Mouse (Mus musculus) intestine, embryonic 16.5 days (tissue): ENCODE data around the gene 2310034G01Rik. TPM values are rescaled to one million over a fixed set of nuclear protein-coding genes. Genes with fewer than 3 reads are reported as not detected.

Source experiments
- ATAC-seq: fragments of 200-750 bp; cut with Nextera tagmentation; 2 replicates; pipeline ENCODE4 v1.8.0; 2017; ENCODE audit warnings: moderate TSS enrichment, moderate library complexity
- H3K27ac ChIP-seq: fragments of 300-500 bp; sonication (generic); 2 replicates; pipeline ENCODE4 v1.5.1; 2014; ENCODE audit warnings: mild to moderate bottlenecking, low read length
- H3K27me3 ChIP-seq: fragments of 300-500 bp; sonication (generic); replicated peaks from 2 replicates; pipeline ENCODE4 v1.6.1; 2014; ENCODE audit warnings: low read length, control low read depth, mixed read lengths; ENCODE audit not compliant: control insufficient read depth, insufficient read depth
- H3K36me3 ChIP-seq: fragments of 300-500 bp; sonication (generic); 2 replicates; pipeline ENCODE4 v1.6.1; 2014; ENCODE audit warnings: low read length, control low read depth; ENCODE audit not compliant: control insufficient read depth, insufficient read depth
- H3K4me1 ChIP-seq: fragments of 300-500 bp; sonication (generic); 2 replicates; pipeline ENCODE4 v1.6.1; 2014; ENCODE audit warnings: low read length, control low read depth, mixed read lengths; ENCODE audit not compliant: control insufficient read depth, insufficient read depth
- H3K4me2 ChIP-seq: fragments of 300-500 bp; sonication (generic); 2 replicates; pipeline ENCODE4 v1.6.1; 2014; ENCODE audit warnings: low read depth, low read length, control low read depth
- H3K4me3 ChIP-seq: fragments of 300-500 bp; sonication (generic); 2 replicates; pipeline ENCODE4 v1.5.1; 2014; ENCODE audit warnings: mild to moderate bottlenecking, low read length
- H3K9ac ChIP-seq: fragments of 300-500 bp; sonication (generic); 2 replicates; pipeline ENCODE4 v1.6.1; 2014; ENCODE audit warnings: low read depth, low read length
- H3K9me3 ChIP-seq: fragments of 300-500 bp; sonication (generic); 2 replicates; pipeline ENCODE4 v1.6.1; 2016; ENCODE audit warnings: low read length, control low read depth; ENCODE audit not compliant: control insufficient read depth
- WGBS: fragments of 180-500 bp; shearing (Covaris S2); extraction: QIAGEN DNeasy Blood & Tissue Kit; methylation state at CpG from one replicate; pipeline ENCODE4 v1.1.7; 2014; 5-methylcytosine and 5-hydroxymethylcytosine counted together
- polyA plus RNA-seq: library from polyadenylated mRNA; unstranded; fragments of >200 nt; fragmentation: Nextera tagmentation; extraction: Ambion mirVana; gene quantifications from 2 replicates; pipeline ENCODE4 v1.2.1, GENCODE M21; 2015

2310034G01Rik gene
- polyA plus RNA-seq, 1 experiment from 2014 or later = 1.5 TPM

GRCm38 (mm10) chr19:46347146-46347545 is 3.0 kb downstream of the 2310034G01Rik start:
- ATAC-seq = no peak
- no peaks in the 10 kb centered on the region for H3K9me3 ChIP-seq
- no peaks in the 10 kb centered on the region for H3K27me3 ChIP-seq
- 96% methylated on average over 1 of the region's 1 CpGs for WGBS
- no peak overlapping the region for H3K9ac ChIP-seq
- no peak overlapping the region for H3K27ac ChIP-seq
- H3K4me3 ChIP-seq = no peak overlapping the region
- no peaks in the 10 kb centered on the region for H3K36me3 ChIP-seq
- peaks cover 15% of the 10 kb centered on the region for H3K4me1 ChIP-seq
- no peak overlapping the region for H3K4me2 ChIP-seq

- Histone ChIP-seq H3K9me3 (no peaks in the 10 kb centered on the region), H3K4me2 (no peak overlapping the region), H3K9ac (no peak overlapping the region), H3K36me3 (no peaks in the 10 kb centered on the region), H3K4me3 (no peak overlapping the region), H3K27ac (no peak overlapping the region; the same call in 1 of the 2 replicates), H3K27me3 (peaks cover 3% of the 10 kb centered on the region; the same call in 1 of the 2 replicates), H3K4me1 (peaks cover 12% of the 10 kb centered on the region)
- WGBS = 19% methylated on average over 7 of the region's 7 CpGs
- ATAC-seq = no peak
Measured at GRCm38 (mm10) chr19:46344710-46345419, 5.2 kb downstream of the 2310034G01Rik start.

GRCm38 (mm10) chr19:46339287-46339971 is 10.7 kb downstream of the 2310034G01Rik start:
- peak overlapping the region; percentile 51; the same call in 1 of the 2 replicates for H3K4me2 ChIP-seq
- no peak; the same call in 1 of the 2 replicates for ATAC-seq

GRCm38 (mm10) chr19:46338942-46339286 is 11.2 kb downstream of the 2310034G01Rik start:
- peak; percentile 9 for ATAC-seq
- Histone ChIP-seq H3K4me1 (peaks cover 16% of the 10 kb centered on the region), H3K4me2 (peak overlapping the region; percentile 51), H3K27ac (peak overlapping the region; percentile 39), H3K9me3 (no peaks in the 10 kb centered on the region), H3K36me3 (no peaks in the 10 kb centered on the region), H3K27me3 (peaks cover 3% of the 10 kb centered on the region; the same call in 1 of the 2 replicates), H3K4me3 (peak overlapping the region; percentile 85), H3K9ac (peak overlapping the region; percentile 62)
- 50% methylated on average over 6 of the region's 6 CpGs for WGBS

More at GRCm38 (mm10) chr19:46339287-46339971, 10.7 kb downstream of the 2310034G01Rik start:
- no peak overlapping the region for H3K4me3 ChIP-seq
- H3K4me1 ChIP-seq = peaks cover 16% of the 10 kb centered on the region
- H3K9me3 ChIP-seq = no peaks in the 10 kb centered on the region
- H3K27me3 ChIP-seq = peaks cover 3% of the 10 kb centered on the region; the same call in 1 of the 2 replicates
- H3K9ac ChIP-seq = peak overlapping the region; percentile 62; the same call in 1 of the 2 replicates
- 77% methylated on average over 7 of the region's 7 CpGs for WGBS
- peak overlapping the region; percentile 45 for H3K27ac ChIP-seq
- no peaks in the 10 kb centered on the region for H3K36me3 ChIP-seq

DNA sequence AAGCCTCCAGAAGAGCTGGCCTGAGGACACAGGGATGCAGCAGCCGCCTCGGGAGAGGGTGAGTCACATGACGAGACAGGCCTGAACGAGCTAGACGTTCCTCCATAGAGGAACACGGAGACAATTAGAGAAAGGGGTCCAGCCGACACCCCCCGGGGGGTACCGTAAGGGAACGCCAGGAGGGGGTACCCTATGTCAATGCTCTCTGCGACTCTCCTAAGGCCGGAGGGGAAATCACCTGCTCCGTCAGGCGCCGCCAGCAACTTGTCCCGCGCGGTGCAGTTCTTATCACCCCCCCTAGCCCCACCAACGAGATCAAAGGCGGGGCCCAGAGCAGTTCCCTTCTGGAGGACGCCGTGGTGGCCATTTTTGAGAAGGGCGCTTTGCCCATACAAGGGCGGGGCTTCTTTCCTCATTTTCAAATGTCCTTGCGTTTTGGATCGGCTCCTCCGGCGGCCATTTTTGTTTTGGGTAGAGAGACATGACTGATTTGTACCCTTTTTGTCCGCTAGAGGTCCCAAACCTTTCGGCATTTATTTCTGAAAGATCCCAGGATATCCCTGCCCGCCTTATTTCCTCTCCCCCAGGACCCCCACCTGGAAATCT is 11.7 kb downstream of the 2310034G01Rik start, which contains the start of gene Cuedc2:
Cuedc2 (minus strand) TSS at position 372 of the 606 bp plus-strand sequence.
- peak within 1 kb of the TSS; percentile 81 for H3K4me2 ChIP-seq
- peak within 1 kb of the TSS; percentile 86 for H3K9ac ChIP-seq
- H3K4me3 ChIP-seq = peak within 1 kb of the TSS; percentile 85
- no peaks in the 10 kb centered on the region for H3K36me3 ChIP-seq
- H3K27ac ChIP-seq = peak within 1 kb of the TSS; percentile 45
- H3K4me1 ChIP-seq = peaks cover 16% of the 10 kb centered on the region
- H3K27me3 ChIP-seq = peaks cover 3% of the 10 kb centered on the region; the same call in 1 of the 2 replicates
- H3K9me3 ChIP-seq = no peaks in the 10 kb centered on the region
- under 1% methylated on average over 31 of the region's 31 CpGs for WGBS
- ATAC-seq = peak; percentile 87

DNA sequence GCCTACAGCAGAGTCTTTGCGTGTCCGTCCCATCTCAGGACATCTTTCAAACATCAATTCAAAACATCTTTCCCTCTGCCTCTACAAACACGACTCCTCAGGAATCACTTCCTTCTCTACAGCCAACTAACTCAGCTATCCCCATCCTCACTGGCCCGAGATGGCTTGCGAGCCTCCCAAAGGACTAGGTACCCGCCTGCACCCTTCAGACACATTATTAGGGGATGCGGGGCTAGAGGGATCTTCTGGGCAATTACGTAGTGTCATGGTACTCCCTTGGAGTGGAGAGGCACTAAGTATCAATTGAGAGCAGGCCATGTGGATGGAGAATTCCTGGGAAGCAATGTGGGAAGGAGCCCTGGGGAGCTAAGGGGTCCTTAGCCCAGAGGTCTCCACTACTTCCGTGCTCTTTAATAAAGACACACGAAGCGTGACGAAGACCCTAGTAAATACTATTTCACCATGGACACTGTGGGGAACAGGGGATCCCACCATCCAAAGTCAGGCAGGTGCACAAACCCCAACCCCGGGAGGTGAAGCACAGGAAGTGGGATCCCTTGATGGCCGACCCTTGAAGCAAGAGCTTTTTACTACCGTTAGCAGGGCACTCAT is 12.3 kb downstream of the 2310034G01Rik start:
- Histone ChIP-seq H3K9me3 (no peaks in the 10 kb centered on the region), H3K36me3 (no peaks in the 10 kb centered on the region), H3K9ac (peak overlapping the region; percentile 86), H3K4me2 (peak overlapping the region; percentile 81), H3K27ac (peak overlapping the region; percentile 18; the same call in 1 of the 2 replicates), H3K4me3 (peak overlapping the region; percentile 85), H3K4me1 (peaks cover 16% of the 10 kb centered on the region), H3K27me3 (peaks cover 3% of the 10 kb centered on the region; the same call in 1 of the 2 replicates)
- 33% methylated on average over 15 of the region's 15 CpGs for WGBS
- ATAC-seq = 0 out of 2 replicates have a peak, but pooled peaks have one; percentile 2

GRCm38 (mm10) chr19:46333906-46334305 is 16.2 kb downstream of the 2310034G01Rik start:
- 88% methylated on average over 3 of the region's 3 CpGs for WGBS
- Histone ChIP-seq H3K9me3 (no peaks in the 10 kb centered on the region), H3K27ac (no peak overlapping the region), H3K36me3 (peaks cover 6% of the 10 kb centered on the region; the same call in 1 of the 2 replicates), H3K27me3 (no peaks in the 10 kb centered on the region), H3K4me1 (peaks cover 20% of the 10 kb centered on the region), H3K4me3 (no peak overlapping the region), H3K9ac (no peak overlapping the region), H3K4me2 (no peak overlapping the region)
- no peak for ATAC-seq

- no peak overlapping the region for H3K4me3 ChIP-seq
- H3K36me3 ChIP-seq = peaks cover 6% of the 10 kb centered on the region; the same call in 1 of the 2 replicates
- H3K27ac ChIP-seq = no peak overlapping the region
- H3K27me3 ChIP-seq = no peaks in the 10 kb centered on the region
- H3K4me2 ChIP-seq = no peak overlapping the region
- ATAC-seq = no peak
- no peak overlapping the region for H3K9ac ChIP-seq
- WGBS = 72% methylated on average over 7 of the region's 7 CpGs
- peaks cover 16% of the 10 kb centered on the region for H3K4me1 ChIP-seq
- no peaks in the 10 kb centered on the region for H3K9me3 ChIP-seq
Measured at GRCm38 (mm10) chr19:46332721-46333339, 17.3 kb downstream of the 2310034G01Rik start.
